Mouse (Mus musculus) erythroblast, embryonic 14.5 days (primary cell): ENCODE measurements around the gene 6330403K07Rik.

ENCODE experiments used
- GATA1 ChIP-seq: IDR thresholded peaks from 2 replicates; pipeline ENCODE4 v1.6.1; 2012; ENCODE audit warnings: low read length, inconsistent platforms, mixed read lengths
- TAL1 ChIP-seq: IDR thresholded peaks from 3 replicates; pipeline ENCODE4 v1.6.1; 2012; ENCODE audit warnings: low read length, inconsistent platforms, mixed read lengths

GRCm38 (mm10) chr11:70982030-70982429 lies 51.3 kb downstream of the 6330403K07Rik start:
- TF ChIP-seq GATA1: no peak
- TF ChIP-seq TAL1: no peak
